Mouse (Mus musculus) intestine, embryonic 14.5 days (tissue): ENCODE data around the gene Pard3b. TPM values are rescaled to one million over a fixed set of nuclear protein-coding genes. Genes with fewer than 3 reads are reported as not detected.

ENCODE experiments used
- ATAC-seq: fragments of 200-750 bp; cut with Nextera tagmentation; replicated peaks from 2 replicates; pipeline ENCODE4 v1.8.0; 2017; ENCODE audit warnings: low read depth, moderate number of reproducible peaks, moderate TSS enrichment, moderate library complexity; ENCODE audit not compliant: low FRiP score, low TSS enrichment
- DNase-seq: peaks from one replicate; pipeline ENCODE4 v3.0.0-alpha.2; 2018; ENCODE audit warnings: low spot score
- H3K27ac ChIP-seq: fragments of 300-500 bp; sonication (generic); 2 replicates; pipeline ENCODE4 v1.5.1; 2014; ENCODE audit warnings: low read depth, mild to moderate bottlenecking, control low read depth
- H3K27me3 ChIP-seq: fragments of 300-500 bp; sonication (generic); replicated peaks from 2 replicates; pipeline ENCODE4 v1.6.1; 2014; ENCODE audit warnings: low read length, control low read depth; ENCODE audit not compliant: control insufficient read depth, insufficient read depth
- H3K36me3 ChIP-seq: fragments of 300-500 bp; sonication (generic); 2 replicates; pipeline ENCODE4 v1.6.1; 2014; ENCODE audit warnings: low read length, control low read depth; ENCODE audit not compliant: control insufficient read depth, insufficient read depth
- H3K4me1 ChIP-seq: fragments of 300-500 bp; sonication (generic); replicated peaks from 2 replicates; pipeline ENCODE4 v1.6.1; 2014; ENCODE audit warnings: low read length, control low read depth, mixed read lengths; ENCODE audit not compliant: control insufficient read depth, insufficient read depth
- H3K4me2 ChIP-seq: fragments of 300-500 bp; sonication (generic); 2 replicates; pipeline ENCODE4 v1.6.1; 2014; ENCODE audit warnings: low read length
- H3K4me3 ChIP-seq: fragments of 300-500 bp; sonication (generic); 2 replicates; pipeline ENCODE4 v1.5.1; 2014; ENCODE audit warnings: low read depth, low read length, control low read depth, mixed read lengths
- H3K9ac ChIP-seq: fragments of 300-500 bp; sonication (generic); 2 replicates; pipeline ENCODE4 v1.6.1; 2014; ENCODE audit warnings: mild to moderate bottlenecking, low read length
- H3K9me3 ChIP-seq: fragments of 300-500 bp; sonication (generic); 2 replicates; pipeline ENCODE4 v1.6.1; 2016; ENCODE audit warnings: low read length, control low read depth; ENCODE audit not compliant: control insufficient read depth
- WGBS: fragments of 180-500 bp; shearing (Covaris S2); extraction: QIAGEN DNeasy Blood & Tissue Kit; methylation state at CpG from one replicate; pipeline ENCODE4 v1.1.7; 2014; 5-methylcytosine and 5-hydroxymethylcytosine counted together
- polyA plus RNA-seq: library from polyadenylated mRNA; unstranded; fragments of >200 nt; fragmentation: Nextera tagmentation; extraction: Ambion mirVana; gene quantifications from 2 replicates; pipeline ENCODE4 v1.2.1, GENCODE M21; 2014

Gene Pard3b
- polyA plus RNA-seq, 1 experiment from 2014 or later: 37.7 TPM

- Histone ChIP-seq H3K9me3 (no peaks in the 10 kb centered on the region), H3K4me3 (no peak overlapping the region), H3K27ac (no peak overlapping the region), H3K36me3 (no peaks in the 10 kb centered on the region), H3K4me2 (no peak overlapping the region), H3K4me1 (no peaks in the 10 kb centered on the region), H3K27me3 (no peaks in the 10 kb centered on the region), H3K9ac (no peak overlapping the region)
- no peak for ATAC-seq
- DNase-seq: no peak
- WGBS: 43% methylated on average over 1 of the region's 1 CpGs
Measured at GRCm38 (mm10) chr1:62446818-62447217, 808.2 kb downstream of the Pard3b start.

- ATAC-seq (no peak), DNase-seq (no peak)
- WGBS: 84% methylated on average over 7 of the region's 7 CpGs
Measured at GRCm38 (mm10) chr1:62449193-62449875, 810.7 kb downstream of the Pard3b start.

GRCm38 (mm10) chr1:62465536-62465935, 826.9 kb downstream of the Pard3b start:
- DNase-seq: no peak
- H3K27me3 ChIP-seq: no peaks in the 10 kb centered on the region

More at GRCm38 (mm10) chr1:62449193-62449875, 810.7 kb downstream of the Pard3b start:
- Histone ChIP-seq H3K4me1 (no peaks in the 10 kb centered on the region), H3K9ac (no peak overlapping the region), H3K27ac (no peak overlapping the region), H3K27me3 (no peaks in the 10 kb centered on the region), H3K4me3 (no peak overlapping the region), H3K36me3 (no peaks in the 10 kb centered on the region), H3K4me2 (no peak overlapping the region), H3K9me3 (no peaks in the 10 kb centered on the region)

GRCm38 (mm10) chr1:62466544-62466943, 827.9 kb downstream of the Pard3b start:
- H3K9ac ChIP-seq: no peak overlapping the region
- ATAC-seq: no peak
- H3K9me3 ChIP-seq: no peaks in the 10 kb centered on the region
- no peak for DNase-seq
- no peak overlapping the region for H3K27ac ChIP-seq
- H3K4me3 ChIP-seq: no peak overlapping the region
- H3K4me2 ChIP-seq: no peak overlapping the region
- H3K36me3 ChIP-seq: no peaks in the 10 kb centered on the region
- no peaks in the 10 kb centered on the region for H3K27me3 ChIP-seq
- peaks cover 6% of the 10 kb centered on the region; the same call in 1 of the 2 replicates for H3K4me1 ChIP-seq
- WGBS: 86% methylated on average over 1 of the region's 1 CpGs

More at GRCm38 (mm10) chr1:62465536-62465935, 826.9 kb downstream of the Pard3b start:
- H3K27ac ChIP-seq: no peak overlapping the region
- H3K9ac ChIP-seq: no peak overlapping the region
- no peaks in the 10 kb centered on the region for H3K36me3 ChIP-seq
- no peak overlapping the region for H3K4me2 ChIP-seq
- H3K9me3 ChIP-seq: no peaks in the 10 kb centered on the region
- no peak overlapping the region for H3K4me3 ChIP-seq
- no peak for ATAC-seq
- WGBS: 39% methylated on average over 8 of the region's 8 CpGs
- H3K4me1 ChIP-seq: peaks cover 6% of the 10 kb centered on the region; the same call in 1 of the 2 replicates

- DNase-seq: no peak
Measured at GRCm38 (mm10) chr1:62483059-62483458, 844.4 kb downstream of the Pard3b start.

GRCm38 (mm10) chr1:62488871-62489270, 850.2 kb downstream of the Pard3b start:
- DNase-seq (no peak), ATAC-seq (no peak)
- no peak overlapping the region for H3K4me3 ChIP-seq
- H3K27ac ChIP-seq: no peak overlapping the region
- no peak overlapping the region for H3K9ac ChIP-seq
- H3K4me1 ChIP-seq: no peaks in the 10 kb centered on the region
- H3K36me3 ChIP-seq: no peaks in the 10 kb centered on the region
- H3K27me3 ChIP-seq: no peaks in the 10 kb centered on the region
- 59% methylated on average over 6 of the region's 6 CpGs for WGBS
- no peak overlapping the region for H3K4me2 ChIP-seq
- no peaks in the 10 kb centered on the region for H3K9me3 ChIP-seq

More at GRCm38 (mm10) chr1:62483059-62483458, 844.4 kb downstream of the Pard3b start:
- Histone ChIP-seq H3K27me3 (no peaks in the 10 kb centered on the region), H3K9ac (no peak overlapping the region), H3K4me3 (no peak overlapping the region), H3K4me1 (no peaks in the 10 kb centered on the region), H3K4me2 (no peak overlapping the region), H3K36me3 (no peaks in the 10 kb centered on the region), H3K27ac (no peak overlapping the region), H3K9me3 (no peaks in the 10 kb centered on the region)
- no peak for ATAC-seq
- 93% methylated on average over 2 of the region's 2 CpGs for WGBS

GRCm38 (mm10) chr1:62499146-62499545, 860.5 kb downstream of the Pard3b start:
- no peaks in the 10 kb centered on the region for H3K4me1 ChIP-seq
- no peak overlapping the region for H3K27ac ChIP-seq
- H3K36me3 ChIP-seq: no peaks in the 10 kb centered on the region
- H3K27me3 ChIP-seq: no peaks in the 10 kb centered on the region
- ATAC-seq (no peak), DNase-seq (no peak)
- H3K4me2 ChIP-seq: no peak overlapping the region
- no peak overlapping the region for H3K4me3 ChIP-seq
- H3K9me3 ChIP-seq: no peaks in the 10 kb centered on the region
- no peak overlapping the region for H3K9ac ChIP-seq
- 73% methylated on average over 5 of the region's 5 CpGs for WGBS

GRCm38 (mm10) chr1:62510501-62510900, 871.9 kb downstream of the Pard3b start:
- H3K9me3 ChIP-seq: no peaks in the 10 kb centered on the region
- 89% methylated on average over 4 of the region's 4 CpGs for WGBS
- no peak for ATAC-seq

GRCm38 (mm10) chr1:62511681-62512080, 873.1 kb downstream of the Pard3b start:
- 84% methylated on average over 3 of the region's 3 CpGs for WGBS
- 0 out of 2 replicates have a peak, but pooled peaks cover 5% of the 10 kb centered on the region for H3K4me1 ChIP-seq
- no peak overlapping the region for H3K9ac ChIP-seq
- no peaks in the 10 kb centered on the region for H3K36me3 ChIP-seq
- H3K27me3 ChIP-seq: no peaks in the 10 kb centered on the region
- no peaks in the 10 kb centered on the region for H3K9me3 ChIP-seq
- DNase-seq (no peak), ATAC-seq (no peak)
- no peak overlapping the region for H3K27ac ChIP-seq
- no peak overlapping the region for H3K4me2 ChIP-seq
- H3K4me3 ChIP-seq: no peak overlapping the region

More at GRCm38 (mm10) chr1:62510501-62510900, 871.9 kb downstream of the Pard3b start:
- Histone ChIP-seq H3K4me2 (no peak overlapping the region), H3K27me3 (no peaks in the 10 kb centered on the region), H3K4me1 (0 out of 2 replicates have a peak, but pooled peaks cover 3% of the 10 kb centered on the region), H3K27ac (no peak overlapping the region), H3K4me3 (no peak overlapping the region), H3K9ac (no peak overlapping the region), H3K36me3 (no peaks in the 10 kb centered on the region)
- DNase-seq: no peak
